Mouse (Mus musculus): ENCODE data around the gene Zbtb9. TPM values are rescaled to one million over a fixed set of nuclear protein-coding genes. Genes with fewer than 3 reads are reported as not detected.

Zbtb9 gene
- polyA plus RNA-seq, 2 experiments = 2.6 to 4.0 TPM

DNA sequence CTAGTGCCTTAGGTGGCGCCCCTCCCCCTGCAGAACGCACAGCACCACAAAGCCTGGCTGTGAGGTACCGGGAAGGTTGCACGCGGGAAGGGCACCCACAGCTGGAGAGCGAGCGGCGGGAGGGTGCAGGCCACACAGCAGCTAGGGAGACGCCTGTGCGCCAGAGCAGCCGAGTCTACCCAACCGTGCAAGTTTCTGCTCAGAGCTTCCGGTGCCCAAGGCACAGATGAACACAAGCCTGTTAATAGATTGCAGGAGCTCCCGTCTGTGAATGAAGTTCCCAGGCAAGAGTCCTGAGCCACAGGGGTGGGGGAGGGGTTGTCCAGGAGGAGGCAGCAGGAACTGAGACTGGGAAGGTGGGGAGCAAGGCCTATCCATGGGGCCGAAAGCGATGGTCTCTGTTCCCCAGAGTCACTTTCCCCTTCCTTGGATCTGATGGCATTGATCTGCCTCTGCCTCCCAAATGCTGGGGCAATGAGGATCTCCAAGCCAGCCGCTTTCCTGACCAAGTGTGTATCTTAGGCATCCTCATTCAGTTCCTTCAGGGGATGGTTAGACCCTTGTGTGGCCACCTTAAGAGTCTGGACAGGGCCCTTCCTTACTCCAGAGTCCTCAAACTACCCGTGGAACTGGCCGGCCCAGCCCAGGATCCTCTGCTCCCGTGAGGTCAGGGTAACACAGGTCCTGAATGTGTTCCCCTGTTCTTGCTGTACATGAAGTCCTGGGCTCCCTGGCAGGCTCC, 67.5 kb downstream of the Zbtb9 start:
- Histone ChIP-seq H3K4me1 (replicated peaks; ENCODE audit: control insufficient read depth in 2 of 2, insufficient read depth in 2 of 2, low read length in 1 of 2) (0 out of 4 replicates have a peak, but pooled peaks cover 0 to 2% of the 10 kb centered on the region in 2 experiments), H3K4me2 (ENCODE audit: low read depth) (no peak overlapping the region), H3K9ac (replicated peaks) (no peak overlapping the region), H3K4me3 (ENCODE audit: insufficient read depth in 1 of 2, low read depth in 2 of 2, low read length in 2 of 2) (no peak overlapping the region), H3K27ac (no peak overlapping the region), H3K27me3 (ENCODE audit: control insufficient read depth, insufficient read depth, low read length) (no peaks in the 10 kb centered on the region), H3K36me3 (replicated peaks; ENCODE audit: control insufficient read depth, insufficient read depth, low read depth) (no peaks in the 10 kb centered on the region), H3K9me3 (ENCODE audit: control insufficient read depth, low read length) (no peaks in the 10 kb centered on the region)
- no peak for TF ChIP-seq CTCF (IDR thresholded peaks at IDR 0.05; ENCODE audit: low read depth)
- no peak for DNase-seq (ENCODE audit: low read depth in 3 of 3, low spot score in 3 of 3)
- no peak for ATAC-seq (ENCODE audit: insufficient read depth)
- WGBS (ENCODE audit: insufficient replicate concordance) = 35% methylated on average over 20 of the region's 20 CpGs

DNA sequence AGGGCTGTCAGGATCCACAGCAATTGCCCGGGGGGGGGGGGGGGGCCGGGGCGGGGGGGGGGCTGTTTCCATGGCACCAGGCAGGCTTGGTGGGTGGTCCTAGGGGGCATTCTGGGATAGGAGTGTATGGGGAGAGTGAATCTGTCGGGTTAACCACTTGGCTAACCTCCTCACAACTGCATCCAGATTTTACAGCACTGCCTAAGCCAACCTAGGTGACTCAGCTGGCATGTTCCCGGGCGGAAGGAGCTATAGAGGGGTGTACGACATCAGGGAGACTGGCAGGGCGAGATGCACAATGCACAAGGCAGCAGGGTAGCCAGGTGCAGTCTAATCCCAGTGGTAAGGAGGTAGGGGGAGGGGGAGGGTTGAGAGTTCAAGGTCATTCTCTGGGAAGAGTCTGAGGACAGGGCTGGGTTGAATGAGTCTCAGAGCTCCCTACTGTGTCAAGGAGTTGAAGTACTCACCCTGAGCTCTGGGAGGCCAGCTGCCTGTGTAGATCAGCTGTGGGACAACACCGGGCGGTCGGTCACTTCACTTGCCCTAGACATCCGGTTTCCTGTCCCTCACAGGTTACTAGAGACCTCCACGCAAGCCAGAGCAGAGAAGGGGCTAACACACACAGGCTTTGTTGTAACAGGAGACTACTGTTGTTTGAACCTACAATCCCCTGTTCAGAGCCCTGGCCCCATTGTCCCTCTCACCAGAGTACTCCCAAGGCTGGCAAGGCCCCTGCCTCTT, 68.2 kb downstream of the Zbtb9 start:
- 55% methylated on average over 10 of the region's 13 CpGs for WGBS (ENCODE audit: insufficient replicate concordance)
- no peak for ATAC-seq (ENCODE audit: insufficient read depth)
- Histone ChIP-seq H3K4me2 (ENCODE audit: low read depth) (no peak overlapping the region), H3K27me3 (ENCODE audit: control insufficient read depth, insufficient read depth, low read length) (no peaks in the 10 kb centered on the region), H3K4me1 (replicated peaks; ENCODE audit: control insufficient read depth in 2 of 2, insufficient read depth in 2 of 2, low read length in 1 of 2) (0 out of 4 replicates have a peak, but pooled peaks cover 0 to 2% of the 10 kb centered on the region in 2 experiments), H3K4me3 (ENCODE audit: insufficient read depth in 1 of 2, low read depth in 2 of 2, low read length in 2 of 2) (no peak overlapping the region), H3K36me3 (replicated peaks; ENCODE audit: control insufficient read depth, insufficient read depth, low read depth) (no peaks in the 10 kb centered on the region), H3K9me3 (ENCODE audit: control insufficient read depth, low read length) (no peaks in the 10 kb centered on the region), H3K9ac (replicated peaks) (no peak overlapping the region), H3K27ac (no peak overlapping the region)
- TF ChIP-seq CTCF (IDR thresholded peaks at IDR 0.05; ENCODE audit: low read depth) = no peak
- TF ChIP-seq EP300 (IDR thresholded peaks at IDR 0.05; ENCODE audit: low read depth) = no peak
- no peak for DNase-seq (ENCODE audit: low read depth in 3 of 3, low spot score in 3 of 3)

DNA sequence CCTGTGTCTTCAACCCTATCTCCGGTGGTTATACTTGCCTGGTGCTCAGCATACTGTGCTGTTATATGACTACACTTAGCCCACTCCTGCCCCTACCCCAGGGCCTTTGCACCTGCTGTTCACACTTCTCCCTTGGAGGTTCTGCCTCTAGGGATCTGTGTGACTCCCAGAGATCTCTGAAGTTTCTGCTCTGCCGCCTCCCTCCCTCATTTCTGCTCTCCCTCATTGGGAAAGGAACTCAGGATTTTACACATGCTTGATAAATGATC, 68.8 kb downstream of the Zbtb9 start:
- no peaks in the 10 kb centered on the region for H3K9me3 ChIP-seq (ENCODE audit: control insufficient read depth, low read length)
- TF ChIP-seq EP300 (IDR thresholded peaks at IDR 0.05; ENCODE audit: low read depth) = no peak
- TF ChIP-seq CTCF (IDR thresholded peaks at IDR 0.05; ENCODE audit: low read depth) = no peak
- no peaks in the 10 kb centered on the region for H3K27me3 ChIP-seq (ENCODE audit: control insufficient read depth, insufficient read depth, low read length)
- H3K4me2 ChIP-seq (ENCODE audit: low read depth) = no peak overlapping the region
- H3K27ac ChIP-seq = no peak overlapping the region
- DNase-seq (ENCODE audit: low read depth in 3 of 3, low spot score in 3 of 3) = no peak
- no peak for ATAC-seq (ENCODE audit: insufficient read depth)
- 0 out of 4 replicates have a peak, but pooled peaks cover 0 to 2% of the 10 kb centered on the region in 2 experiments for H3K4me1 ChIP-seq (replicated peaks; ENCODE audit: control insufficient read depth in 2 of 2, insufficient read depth in 2 of 2, low read length in 1 of 2)
- no peaks in the 10 kb centered on the region for H3K36me3 ChIP-seq (replicated peaks; ENCODE audit: control insufficient read depth, insufficient read depth, low read depth)
- H3K9ac ChIP-seq (replicated peaks) = no peak overlapping the region
- H3K4me3 ChIP-seq (ENCODE audit: insufficient read depth in 1 of 2, low read depth in 2 of 2, low read length in 2 of 2) = no peak overlapping the region
- 50% methylated on average over 2 of the region's 2 CpGs for WGBS (ENCODE audit: insufficient replicate concordance)

DNA sequence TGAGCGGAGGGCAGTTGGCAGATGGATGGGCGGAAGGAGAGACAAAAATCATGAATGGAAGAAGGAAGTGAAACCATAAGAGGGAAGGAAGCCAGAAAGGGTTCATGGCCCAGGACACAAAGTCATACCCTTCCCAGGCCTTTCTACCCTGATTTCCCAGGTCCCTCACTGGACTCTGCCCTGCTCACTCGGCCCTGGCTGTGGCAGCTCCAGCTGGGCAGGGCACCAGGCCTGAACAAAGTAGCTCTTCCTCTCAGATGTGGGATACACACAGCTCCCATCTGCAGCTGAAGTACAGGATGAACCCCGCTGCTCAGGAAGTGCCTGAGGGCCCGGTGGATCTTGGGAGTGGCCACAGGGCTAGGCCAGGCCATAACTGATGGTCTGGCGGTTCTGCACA, 69.9 kb downstream of the Zbtb9 start:
- Histone ChIP-seq H3K4me2 (ENCODE audit: low read depth) (no peak overlapping the region), H3K9ac (replicated peaks) (no peak overlapping the region), H3K4me1 (replicated peaks; ENCODE audit: control insufficient read depth in 2 of 2, insufficient read depth in 2 of 2, low read length in 1 of 2) (0 out of 4 replicates have a peak, but pooled peaks cover 0 to 2% of the 10 kb centered on the region in 2 experiments), H3K36me3 (replicated peaks; ENCODE audit: control insufficient read depth, insufficient read depth, low read depth) (no peaks in the 10 kb centered on the region), H3K4me3 (ENCODE audit: insufficient read depth in 1 of 2, low read depth in 2 of 2, low read length in 2 of 2) (no peak overlapping the region), H3K27me3 (ENCODE audit: control insufficient read depth, insufficient read depth, low read length) (no peaks in the 10 kb centered on the region), H3K27ac (no peak overlapping the region), H3K9me3 (ENCODE audit: control insufficient read depth, low read length) (no peaks in the 10 kb centered on the region)
- 41% methylated on average over 6 of the region's 6 CpGs for WGBS (ENCODE audit: insufficient replicate concordance)
- DNase-seq (ENCODE audit: low read depth in 3 of 3, low spot score in 3 of 3) = no peak
- ATAC-seq (ENCODE audit: insufficient read depth) = no peak
- TF ChIP-seq EP300 (IDR thresholded peaks at IDR 0.05; ENCODE audit: low read depth) = no peak
- TF ChIP-seq CTCF (IDR thresholded peaks at IDR 0.05; ENCODE audit: low read depth) = no peak

DNA sequence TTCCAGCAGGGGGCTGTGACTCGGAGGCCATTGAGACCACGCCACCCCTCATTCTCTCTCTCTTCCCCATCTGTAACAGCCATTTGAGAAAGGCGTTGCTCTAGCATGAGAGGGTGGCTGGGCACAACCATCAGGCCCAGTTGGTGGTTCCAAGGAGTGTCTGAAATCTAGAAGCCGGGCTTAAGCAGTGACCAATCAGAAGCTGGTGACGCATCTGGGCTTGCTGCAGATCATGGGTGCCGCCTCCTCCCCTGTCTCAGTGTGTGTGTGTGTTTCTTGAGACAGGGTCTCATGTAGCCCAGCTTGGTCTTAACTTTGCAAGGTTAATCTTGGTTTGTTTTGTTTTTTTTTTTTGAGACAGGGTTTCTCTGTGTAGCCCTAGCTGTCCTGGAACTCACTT, 72.2 kb downstream of the Zbtb9 start:
- no peaks in the 10 kb centered on the region for H3K27me3 ChIP-seq (ENCODE audit: control insufficient read depth, insufficient read depth, low read length)
- H3K4me2 ChIP-seq (ENCODE audit: low read depth) = no peak overlapping the region
- no peak overlapping the region for H3K27ac ChIP-seq
- ATAC-seq (ENCODE audit: insufficient read depth) (no peak), DNase-seq (ENCODE audit: low read depth in 3 of 3, low spot score in 3 of 3) (no peak)
- no peak overlapping the region for H3K9ac ChIP-seq (replicated peaks)
- TF ChIP-seq EP300 (IDR thresholded peaks at IDR 0.05; ENCODE audit: low read depth) = no peak
- no peak for TF ChIP-seq CTCF (IDR thresholded peaks at IDR 0.05; ENCODE audit: low read depth)
- no peaks in the 10 kb centered on the region for H3K36me3 ChIP-seq (replicated peaks; ENCODE audit: control insufficient read depth, insufficient read depth, low read depth)
- no peak overlapping the region for H3K4me3 ChIP-seq (ENCODE audit: insufficient read depth in 1 of 2, low read depth in 2 of 2, low read length in 2 of 2)
- WGBS (ENCODE audit: insufficient replicate concordance) = 69% methylated on average over 6 of the region's 6 CpGs
- H3K9me3 ChIP-seq (ENCODE audit: control insufficient read depth, low read length) = no peaks in the 10 kb centered on the region
- H3K4me1 ChIP-seq (replicated peaks; ENCODE audit: control insufficient read depth in 2 of 2, insufficient read depth in 2 of 2, low read length in 1 of 2) = 0 out of 4 replicates have a peak, but pooled peaks cover 0 to 2% of the 10 kb centered on the region in 2 experiments

Data from liver, embryonic 14.5 days (tissue).